Mouse (Mus musculus): Measurements from ENCODE around the gene Vrk3.
"Not testable (repeated sequence)": the region's sequence is repeated elsewhere in the genome, so short reads cannot be mapped to it uniquely, and the experiment has no call there.

Vrk3 gene

GRCm38 (mm10) chr7:44748101-44749044, at the start of gene Vrk3:
Gene Vrk3, plus strand, starts transcription at chr7:44748413.
- DNase-seq (ENCODE audit: low spot score) = peak; percentile 80

GRCm38 (mm10) chr7:44701921-44702320, 46.3 kb upstream of the Vrk3 start:
- no peak for DNase-seq (ENCODE audit: low spot score)

- no peak for DNase-seq (ENCODE audit: low spot score)
These were observed 45.2 kb upstream of the Vrk3 start for GRCm38 (mm10) chr7:44702985-44703384.

- no peak for DNase-seq (ENCODE audit: low spot score)
These were observed 43.9 kb upstream of the Vrk3 start for GRCm38 (mm10) chr7:44704363-44704762.

GRCm38 (mm10) chr7:44705086-44705485, 43.1 kb upstream of the Vrk3 start:
- DNase-seq (ENCODE audit: low spot score) = no peak

GRCm38 (mm10) chr7:44706322-44706721, 41.9 kb upstream of the Vrk3 start:
- DNase-seq (ENCODE audit: low spot score) = no peak

- DNase-seq (ENCODE audit: low spot score) = no peak
These were observed 41.0 kb upstream of the Vrk3 start for GRCm38 (mm10) chr7:44707169-44707675.

GRCm38 (mm10) chr7:44708093-44708492, 40.1 kb upstream of the Vrk3 start:
- DNase-seq (ENCODE audit: low spot score) = not testable (repeated sequence)

- no peak for DNase-seq (ENCODE audit: low spot score)
These were observed 39.6 kb upstream of the Vrk3 start, which contains the start of gene Izumo2 for GRCm38 (mm10) chr7:44708574-44708973. Gene Izumo2, plus strand, starts transcription at chr7:44708742.

GRCm38 (mm10) chr7:44709881-44710280, 38.3 kb upstream of the Vrk3 start:
- DNase-seq (ENCODE audit: low spot score) = no peak

- DNase-seq (ENCODE audit: low spot score) = no peak
These were observed 26.2 kb upstream of the Vrk3 start for GRCm38 (mm10) chr7:44722058-44722457.

- no peak for DNase-seq (ENCODE audit: low spot score)
These were observed 23.9 kb upstream of the Vrk3 start for GRCm38 (mm10) chr7:44724316-44724715.

GRCm38 (mm10) chr7:44726343-44726742, 21.9 kb upstream of the Vrk3 start:
- DNase-seq (ENCODE audit: low spot score) = no peak

GRCm38 (mm10) chr7:44727151-44727550, 21.1 kb upstream of the Vrk3 start:
- no peak for DNase-seq (ENCODE audit: low spot score)

GRCm38 (mm10) chr7:44728082-44728975, 19.9 kb upstream of the Vrk3 start:
- no peak for DNase-seq (ENCODE audit: low spot score)

- DNase-seq (ENCODE audit: low spot score) = no peak
These were observed 14.5 kb upstream of the Vrk3 start for GRCm38 (mm10) chr7:44733723-44734122.

GRCm38 (mm10) chr7:44741361-44741760, 6.9 kb upstream of the Vrk3 start:
- DNase-seq (ENCODE audit: low spot score) = no peak

- DNase-seq (ENCODE audit: low spot score) = no peak
These were observed 3.9 kb upstream of the Vrk3 start for GRCm38 (mm10) chr7:44744270-44744669.

GRCm38 (mm10) chr7:44745076-44745475, 3.1 kb upstream of the Vrk3 start:
- DNase-seq (ENCODE audit: low spot score) = peak; percentile 9

- no peak for DNase-seq (ENCODE audit: low spot score)
These were observed 1.1 kb upstream of the Vrk3 start for GRCm38 (mm10) chr7:44747115-44747514.

GRCm38 (mm10) chr7:44750950-44751349, 2.7 kb downstream of the Vrk3 start, which contains the start of gene Zfp473:
Gene Zfp473, minus strand, starts transcription at chr7:44751050.
- DNase-seq (ENCODE audit: low spot score) = not testable (repeated sequence)

- no peak for DNase-seq (ENCODE audit: low spot score)
These were observed 9.0 kb downstream of the Vrk3 start for GRCm38 (mm10) chr7:44757164-44757563.
